In the genomic region with DNA sequence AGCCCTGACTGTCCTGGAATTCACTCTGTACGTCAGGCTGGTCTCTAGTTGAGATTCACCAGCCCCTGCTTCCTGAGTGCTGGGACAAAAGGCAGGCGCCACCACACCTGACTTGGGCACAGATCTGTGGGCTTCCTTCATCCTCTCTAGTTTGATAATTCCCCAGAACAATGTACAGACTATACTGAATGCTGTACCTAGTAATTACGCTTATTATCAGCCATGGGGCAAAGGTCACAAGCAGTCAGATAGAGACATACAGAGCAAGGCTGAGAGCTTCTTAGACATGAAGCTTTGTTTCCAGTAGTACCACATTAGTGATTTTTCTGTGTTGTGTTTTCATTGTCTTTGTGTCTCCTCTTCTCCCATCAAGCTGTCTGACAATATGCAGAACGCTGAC, we compare ENCODE assay signal across 22 mouse cellular contexts. TPM values are rescaled to one million over a fixed set of nuclear protein-coding genes. Genes with fewer than 3 reads are reported as not detected.
A peak's percentile ranks its signal among the peaks of the same experiment; 100 is the strongest.
DNase-seq lines count a peak whose midpoint lies in the region; ATAC-seq and TF ChIP-seq lines count a peak whose summit lies in the region.
"Had no signal": no experiment of that assay in that cellular context is flagged by ENCODE, and none has a peak within 500 bp of the region (broad histone marks: within the 10 kb centered on the region; RNA-seq: fewer than 3 reads in every experiment).

No protein-coding gene starts in this region.

- DNase-seq in intestine, embryonic 14.5 days (ENCODE audit: low spot score): no peak
- no peak for DNase-seq in frontal cortex, postnatal 36 days (ENCODE audit: low spot score in 2 of 2)
- no peak for DNase-seq in layer of hippocampus, adult 9-11 months
- DNase-seq: adrenal gland, adult 8-10 months; adrenal gland, postnatal 14 days; adrenal gland, postnatal 36 days; B cell, adult 2 months; cerebellum, adult 11-12 months; cerebellum, adult 2 months; cerebellum, adult 9-10 months; cerebellum, postnatal 10 days; cerebellum, postnatal 25 days had no signal

- TF ChIP-seq CTCF in small intestine, adult 2 months (IDR thresholded peaks at IDR 0.05; ENCODE audit: extremely low read depth, insufficient read length, insufficient replicate concordance, low read depth, low read length): no peak

- H3K36me3 ChIP-seq in intestine, embryonic 14.5 days (ENCODE audit: control insufficient read depth, insufficient read depth, low read length): peaks cover 34% of the 10 kb centered on the region
- H3K36me3 ChIP-seq in intestine, embryonic 16.5 days (ENCODE audit: control insufficient read depth, insufficient read depth, low read length): peaks cover 10% of the 10 kb centered on the region
- H3K36me3 ChIP-seq in small intestine, adult 2 months (ENCODE audit: control insufficient read depth, insufficient read depth, low read length): peaks cover 12% of the 10 kb centered on the region

- no peak overlapping the region for H3K4me2 ChIP-seq in intestine, embryonic 14.5 days (ENCODE audit: low read length)
- H3K4me2 ChIP-seq in intestine, embryonic 16.5 days (ENCODE audit: low read depth, low read length): no peak overlapping the region; the same call in 1 of the 2 replicates
- H3K4me2 ChIP-seq: embryonic facial prominence, embryonic 12.5 days; forebrain, embryonic 13.5 days; forebrain, embryonic 15.5 days had no signal

- ATAC-seq in intestine, embryonic 14.5 days (replicated peaks; ENCODE audit: low FRiP score, low TSS enrichment, low read depth): 0 out of 2 replicates have a peak, but pooled peaks have one; percentile 27
- peak; percentile 93 for ATAC-seq in intestine, embryonic 16.5 days
- ATAC-seq: activated CD4-positive, CD25-positive, alpha-beta regulatory T cell, adult 4 months; CD4-positive, CD25-positive, alpha-beta regulatory T cell, adult 4 months; forebrain, embryonic 13.5 days; forebrain, embryonic 15.5 days; Patski had no signal

- H3K4me3 ChIP-seq in intestine, embryonic 14.5 days (ENCODE audit: low read depth, low read length): no peak overlapping the region
- H3K4me3 ChIP-seq in intestine, embryonic 16.5 days (ENCODE audit: low read length): no peak overlapping the region
- no peak overlapping the region for H3K4me3 ChIP-seq in small intestine, adult 2 months (ENCODE audit: low read depth, low read length)
- H3K4me3 ChIP-seq: embryonic facial prominence, embryonic 10.5 days; embryonic facial prominence, embryonic 12.5 days; forebrain, embryonic 13.5 days; forebrain, embryonic 15.5 days had no signal

- no peak overlapping the region for H3K27ac ChIP-seq in intestine, embryonic 14.5 days (ENCODE audit: low read depth)
- no peak overlapping the region for H3K27ac ChIP-seq in intestine, embryonic 16.5 days (ENCODE audit: low read length)
- peak overlapping the region; percentile 67; the same call in 1 of the 2 replicates for H3K27ac ChIP-seq in small intestine, adult 2 months (ENCODE audit: insufficient read depth, low read depth, low read length)
- H3K27ac ChIP-seq: embryonic facial prominence, embryonic 10.5 days; embryonic facial prominence, embryonic 12.5 days; forebrain, embryonic 13.5 days; forebrain, embryonic 15.5 days had no signal

- no peaks in the 10 kb centered on the region for H3K27me3 ChIP-seq in intestine, embryonic 14.5 days (replicated peaks; ENCODE audit: control insufficient read depth, insufficient read depth, low read length)
- no peaks in the 10 kb centered on the region for H3K27me3 ChIP-seq in intestine, embryonic 16.5 days (replicated peaks; ENCODE audit: control insufficient read depth, insufficient read depth, low read length)
- H3K27me3 ChIP-seq in small intestine, adult 2 months (ENCODE audit: control insufficient read depth, insufficient read depth, low read length): no peaks in the 10 kb centered on the region
- H3K27me3 ChIP-seq: CH12.LX; embryonic facial prominence, embryonic 12.5 days; forebrain, embryonic 13.5 days; forebrain, embryonic 15.5 days; Patski had no signal

- no peaks in the 10 kb centered on the region for H3K4me1 ChIP-seq in intestine, embryonic 14.5 days (replicated peaks; ENCODE audit: control insufficient read depth, insufficient read depth, low read length)
- no peaks in the 10 kb centered on the region for H3K4me1 ChIP-seq in intestine, embryonic 16.5 days (ENCODE audit: control insufficient read depth, insufficient read depth, low read length)
- no peaks in the 10 kb centered on the region for H3K4me1 ChIP-seq in small intestine, adult 2 months (ENCODE audit: control insufficient read depth, insufficient read depth, insufficient read length, low read length)
- H3K4me1 ChIP-seq: embryonic facial prominence, embryonic 10.5 days; embryonic facial prominence, embryonic 12.5 days; forebrain, embryonic 13.5 days; forebrain, embryonic 15.5 days had no signal

- no peak for TF ChIP-seq POLR2A in small intestine, adult 2 months (IDR thresholded peaks at IDR 0.05; ENCODE audit: low read depth, low read length)

- H3K9me3 ChIP-seq in intestine, embryonic 14.5 days (ENCODE audit: control insufficient read depth, low read length): no peaks in the 10 kb centered on the region
- no peaks in the 10 kb centered on the region for H3K9me3 ChIP-seq in intestine, embryonic 16.5 days (ENCODE audit: control insufficient read depth, low read length)
- H3K9me3 ChIP-seq: embryonic facial prominence, embryonic 10.5 days; embryonic facial prominence, embryonic 12.5 days; forebrain, embryonic 13.5 days; forebrain, embryonic 15.5 days had no signal

- 70% methylated on average over 4 of the region's 4 CpGs for WGBS in intestine, embryonic 14.5 days
- WGBS in intestine, embryonic 16.5 days: 68% methylated on average over 4 of the region's 4 CpGs
- 36% methylated on average over 4 of the region's 4 CpGs for WGBS in small intestine, adult 2 months

- no peak overlapping the region for H3K9ac ChIP-seq in intestine, embryonic 14.5 days (ENCODE audit: low read length)
- no peak overlapping the region for H3K9ac ChIP-seq in intestine, embryonic 16.5 days (ENCODE audit: low read depth, low read length)
- H3K9ac ChIP-seq: embryonic facial prominence, embryonic 12.5 days; forebrain, embryonic 13.5 days; forebrain, embryonic 15.5 days had no signal

RNA-seq across cellular contexts. Expression of a gene that starts 23.1 kb away (rescaled TPM):
- polyA plus RNA-seq in intestine, embryonic 14.5 days (2014; fragmentation: Nextera tagmentation; extraction: Ambion mirVana): 7.2 TPM in 2 replicates
- polyA plus RNA-seq in intestine, embryonic 16.5 days (2015; fragmentation: Nextera tagmentation; extraction: Ambion mirVana): 5.7 and 5.8 TPM in 2 replicates
- 0.15 and 0.42 TPM in 2 replicates for polyA plus RNA-seq in small intestine, adult 2 months (2012; rRNA removed)

RNA-seq across cellular contexts. Expression of a gene that starts 46.0 kb away (rescaled TPM):
- 110 and 117 TPM in 2 replicates for polyA plus RNA-seq in intestine, embryonic 14.5 days (2014; fragmentation: Nextera tagmentation; extraction: Ambion mirVana)
- polyA plus RNA-seq in intestine, embryonic 16.5 days (2015; fragmentation: Nextera tagmentation; extraction: Ambion mirVana): 140 and 141 TPM in 2 replicates
- polyA plus RNA-seq in small intestine, adult 2 months (2012; rRNA removed): 8.8 and 17.4 TPM in 2 replicates
